Mouse (Mus musculus) urinary bladder, postnatal 10 days (tissue): ENCODE results near the gene Prim2.

Experiments
- DNase-seq: peaks from one replicate; pipeline ENCODE4 v3.0.0; 2022; ENCODE audit warnings: low spot score

Prim2 gene

GRCm38 (mm10) chr1:33541708-33542107, 127.9 kb downstream of the Prim2 start:
- DNase-seq = no peak

GRCm38 (mm10) chr1:33537948-33538347, 131.6 kb downstream of the Prim2 start:
- DNase-seq = no peak

GRCm38 (mm10) chr1:33536272-33537004, 133.2 kb downstream of the Prim2 start:
- no peak for DNase-seq

GRCm38 (mm10) chr1:33535140-33535686, 134.4 kb downstream of the Prim2 start:
- no peak for DNase-seq

- DNase-seq = no peak
These were observed 137.7 kb downstream of the Prim2 start for GRCm38 (mm10) chr1:33531860-33532259.

- no peak for DNase-seq
These were observed 138.3 kb downstream of the Prim2 start for GRCm38 (mm10) chr1:33531097-33531856.

- DNase-seq = no peak
These were observed 139.1 kb downstream of the Prim2 start for GRCm38 (mm10) chr1:33530491-33530890.

- no peak for DNase-seq
These were observed 139.9 kb downstream of the Prim2 start for GRCm38 (mm10) chr1:33529543-33530232.

GRCm38 (mm10) chr1:33527352-33527863, 142.2 kb downstream of the Prim2 start:
- no peak for DNase-seq

- DNase-seq = no peak
These were observed 146.4 kb downstream of the Prim2 start for GRCm38 (mm10) chr1:33523223-33523622.

GRCm38 (mm10) chr1:33515124-33515523, 154.5 kb downstream of the Prim2 start:
- DNase-seq = no peak

GRCm38 (mm10) chr1:33511310-33511709, 158.3 kb downstream of the Prim2 start:
- no peak for DNase-seq

GRCm38 (mm10) chr1:33504371-33504770, 165.2 kb downstream of the Prim2 start:
- DNase-seq = no peak

GRCm38 (mm10) chr1:33502890-33503289, 166.7 kb downstream of the Prim2 start:
- DNase-seq = no peak

GRCm38 (mm10) chr1:33502298-33502697, 167.3 kb downstream of the Prim2 start:
- DNase-seq = no peak

- no peak for DNase-seq
These were observed 169.5 kb downstream of the Prim2 start for GRCm38 (mm10) chr1:33500111-33500510.

- DNase-seq = no peak
These were observed 170.0 kb downstream of the Prim2 start for GRCm38 (mm10) chr1:33499603-33500002.

- DNase-seq = no peak
These were observed 173.5 kb downstream of the Prim2 start for GRCm38 (mm10) chr1:33496128-33496527.

GRCm38 (mm10) chr1:33495586-33495985, 174.0 kb downstream of the Prim2 start:
- DNase-seq = no peak

GRCm38 (mm10) chr1:33495203-33495553, 174.4 kb downstream of the Prim2 start:
- DNase-seq = no peak

- DNase-seq = no peak
These were observed 174.9 kb downstream of the Prim2 start for GRCm38 (mm10) chr1:33494524-33495202.

- DNase-seq = no peak
These were observed 179.4 kb downstream of the Prim2 start for GRCm38 (mm10) chr1:33490220-33490619.
